Mouse (Mus musculus): ENCODE measurements around the gene Helb. TPM values are rescaled to one million over a fixed set of nuclear protein-coding genes. Genes with fewer than 3 reads are reported as not detected.

Gene Helb
- polyA plus RNA-seq, 1 experiment from 2014 or later = 6.6 TPM

- no peaks in the 10 kb centered on the region for H3K36me3 ChIP-seq (ENCODE audit: control insufficient read depth, insufficient read depth, low read length)
- DNase-seq (ENCODE audit: low spot score) = no peak
- no peaks in the 10 kb centered on the region for H3K9me3 ChIP-seq (ENCODE audit: control insufficient read depth, low read length)
- no peak overlapping the region for H3K27ac ChIP-seq (replicated peaks; ENCODE audit: low read depth, low read length)
- no peaks in the 10 kb centered on the region for H3K4me1 ChIP-seq (ENCODE audit: control insufficient read depth, insufficient read depth, low read length)
- ATAC-seq (ENCODE audit: low read depth) = no peak
- H3K9ac ChIP-seq (ENCODE audit: low read depth, low read length) = no peak overlapping the region
- no peak overlapping the region for H3K4me3 ChIP-seq (ENCODE audit: low read depth, low read length)
- H3K27me3 ChIP-seq (replicated peaks; ENCODE audit: control insufficient read depth, insufficient read depth, low read length) = no peaks in the 10 kb centered on the region
- WGBS = 24% methylated on average over 5 of the region's 5 CpGs
- no peak overlapping the region for H3K4me2 ChIP-seq (ENCODE audit: low read depth, low read length)
Measured at GRCm38 (mm10) chr10:120064424-120064823, 48.4 kb downstream of the Helb start.

- Histone ChIP-seq H3K27ac (replicated peaks; ENCODE audit: low read depth, low read length) (no peak overlapping the region), H3K4me2 (ENCODE audit: low read depth, low read length) (no peak overlapping the region), H3K4me1 (ENCODE audit: control insufficient read depth, insufficient read depth, low read length) (no peaks in the 10 kb centered on the region), H3K36me3 (ENCODE audit: control insufficient read depth, insufficient read depth, low read length) (no peaks in the 10 kb centered on the region), H3K4me3 (ENCODE audit: low read depth, low read length) (no peak overlapping the region), H3K9ac (ENCODE audit: low read depth, low read length) (no peak overlapping the region), H3K27me3 (replicated peaks; ENCODE audit: control insufficient read depth, insufficient read depth, low read length) (no peaks in the 10 kb centered on the region), H3K9me3 (ENCODE audit: control insufficient read depth, low read length) (no peaks in the 10 kb centered on the region)
- DNase-seq (ENCODE audit: low spot score) (no peak), ATAC-seq (ENCODE audit: low read depth) (no peak)
- 75% methylated on average over 24 of the region's 24 CpGs for WGBS
Measured at GRCm38 (mm10) chr10:120061238-120062130, 51.3 kb downstream of the Helb start.

GRCm38 (mm10) chr10:120060579-120061237, 52.1 kb downstream of the Helb start:
- Histone ChIP-seq H3K4me3 (ENCODE audit: low read depth, low read length) (no peak overlapping the region), H3K9ac (ENCODE audit: low read depth, low read length) (no peak overlapping the region), H3K9me3 (ENCODE audit: control insufficient read depth, low read length) (no peaks in the 10 kb centered on the region), H3K4me1 (ENCODE audit: control insufficient read depth, insufficient read depth, low read length) (no peaks in the 10 kb centered on the region), H3K36me3 (ENCODE audit: control insufficient read depth, insufficient read depth, low read length) (no peaks in the 10 kb centered on the region), H3K27ac (replicated peaks; ENCODE audit: low read depth, low read length) (no peak overlapping the region), H3K27me3 (replicated peaks; ENCODE audit: control insufficient read depth, insufficient read depth, low read length) (no peaks in the 10 kb centered on the region), H3K4me2 (ENCODE audit: low read depth, low read length) (no peak overlapping the region)
- WGBS = 81% methylated on average over 10 of the region's 10 CpGs
- ATAC-seq (ENCODE audit: low read depth) = no peak
- no peak for DNase-seq (ENCODE audit: low spot score)

- Histone ChIP-seq H3K36me3 (ENCODE audit: control insufficient read depth, insufficient read depth, low read length) (no peaks in the 10 kb centered on the region), H3K4me3 (ENCODE audit: low read depth, low read length) (no peak overlapping the region), H3K4me1 (ENCODE audit: control insufficient read depth, insufficient read depth, low read length) (no peaks in the 10 kb centered on the region), H3K27ac (replicated peaks; ENCODE audit: low read depth, low read length) (no peak overlapping the region), H3K4me2 (ENCODE audit: low read depth, low read length) (no peak overlapping the region), H3K9me3 (ENCODE audit: control insufficient read depth, low read length) (no peaks in the 10 kb centered on the region), H3K9ac (ENCODE audit: low read depth, low read length) (no peak overlapping the region), H3K27me3 (replicated peaks; ENCODE audit: control insufficient read depth, insufficient read depth, low read length) (no peaks in the 10 kb centered on the region)
- no peak for ATAC-seq (ENCODE audit: low read depth)
- 87% methylated on average over 2 of the region's 2 CpGs for WGBS
- no peak for DNase-seq (ENCODE audit: low spot score)
Measured at GRCm38 (mm10) chr10:120044714-120045234, 68.0 kb downstream of the Helb start.

- H3K27me3 ChIP-seq (replicated peaks; ENCODE audit: control insufficient read depth, insufficient read depth, low read length) = no peaks in the 10 kb centered on the region
- 84% methylated on average over 6 of the region's 6 CpGs for WGBS
- H3K36me3 ChIP-seq (ENCODE audit: control insufficient read depth, insufficient read depth, low read length) = no peaks in the 10 kb centered on the region
- H3K9ac ChIP-seq (ENCODE audit: low read depth, low read length) = no peak overlapping the region
- no peaks in the 10 kb centered on the region for H3K9me3 ChIP-seq (ENCODE audit: control insufficient read depth, low read length)
- no peak for ATAC-seq (ENCODE audit: low read depth)
- no peak overlapping the region for H3K4me3 ChIP-seq (ENCODE audit: low read depth, low read length)
- H3K4me2 ChIP-seq (ENCODE audit: low read depth, low read length) = no peak overlapping the region
- H3K27ac ChIP-seq (replicated peaks; ENCODE audit: low read depth, low read length) = no peak overlapping the region
- no peaks in the 10 kb centered on the region for H3K4me1 ChIP-seq (ENCODE audit: control insufficient read depth, insufficient read depth, low read length)
- no peak for DNase-seq (ENCODE audit: low spot score)
Measured at GRCm38 (mm10) chr10:120044237-120044636, 68.5 kb downstream of the Helb start.

GRCm38 (mm10) chr10:120038194-120038593, 74.6 kb downstream of the Helb start:
- no peak overlapping the region for H3K27ac ChIP-seq (replicated peaks; ENCODE audit: low read depth, low read length)
- no peaks in the 10 kb centered on the region for H3K9me3 ChIP-seq (ENCODE audit: control insufficient read depth, low read length)
- H3K4me2 ChIP-seq (ENCODE audit: low read depth, low read length) = no peak overlapping the region
- H3K4me3 ChIP-seq (ENCODE audit: low read depth, low read length) = no peak overlapping the region
- DNase-seq (ENCODE audit: low spot score) (no peak), ATAC-seq (ENCODE audit: low read depth) (no peak)
- no peaks in the 10 kb centered on the region for H3K27me3 ChIP-seq (replicated peaks; ENCODE audit: control insufficient read depth, insufficient read depth, low read length)
- no peaks in the 10 kb centered on the region for H3K4me1 ChIP-seq (ENCODE audit: control insufficient read depth, insufficient read depth, low read length)
- 90% methylated on average over 5 of the region's 5 CpGs for WGBS
- H3K9ac ChIP-seq (ENCODE audit: low read depth, low read length) = no peak overlapping the region
- H3K36me3 ChIP-seq (ENCODE audit: control insufficient read depth, insufficient read depth, low read length) = no peaks in the 10 kb centered on the region

GRCm38 (mm10) chr10:120035824-120036223, 77.0 kb downstream of the Helb start:
- Histone ChIP-seq H3K9ac (ENCODE audit: low read depth, low read length) (no peak overlapping the region), H3K27ac (replicated peaks; ENCODE audit: low read depth, low read length) (no peak overlapping the region), H3K36me3 (ENCODE audit: control insufficient read depth, insufficient read depth, low read length) (no peaks in the 10 kb centered on the region), H3K9me3 (ENCODE audit: control insufficient read depth, low read length) (no peaks in the 10 kb centered on the region), H3K4me3 (ENCODE audit: low read depth, low read length) (no peak overlapping the region), H3K4me2 (ENCODE audit: low read depth, low read length) (no peak overlapping the region), H3K27me3 (replicated peaks; ENCODE audit: control insufficient read depth, insufficient read depth, low read length) (no peaks in the 10 kb centered on the region), H3K4me1 (ENCODE audit: control insufficient read depth, insufficient read depth, low read length) (no peaks in the 10 kb centered on the region)
- 77% methylated on average over 6 of the region's 6 CpGs for WGBS
- DNase-seq (ENCODE audit: low spot score) (no peak), ATAC-seq (ENCODE audit: low read depth) (no peak)

- no peak for ATAC-seq (ENCODE audit: low read depth)
- 59% methylated on average over 15 of the region's 15 CpGs for WGBS
- no peak overlapping the region for H3K4me2 ChIP-seq (ENCODE audit: low read depth, low read length)
Measured at GRCm38 (mm10) chr10:120035211-120035733, 77.5 kb downstream of the Helb start.

More at GRCm38 (mm10) chr10:120035211-120035733, 77.5 kb downstream of the Helb start:
- H3K27ac ChIP-seq (replicated peaks; ENCODE audit: low read depth, low read length) = no peak overlapping the region
- no peaks in the 10 kb centered on the region for H3K27me3 ChIP-seq (replicated peaks; ENCODE audit: control insufficient read depth, insufficient read depth, low read length)
- H3K36me3 ChIP-seq (ENCODE audit: control insufficient read depth, insufficient read depth, low read length) = no peaks in the 10 kb centered on the region
- H3K9me3 ChIP-seq (ENCODE audit: control insufficient read depth, low read length) = no peaks in the 10 kb centered on the region
- H3K4me1 ChIP-seq (ENCODE audit: control insufficient read depth, insufficient read depth, low read length) = no peaks in the 10 kb centered on the region
- no peak overlapping the region for H3K4me3 ChIP-seq (ENCODE audit: low read depth, low read length)
- DNase-seq (ENCODE audit: low spot score) = no peak
- no peak overlapping the region for H3K9ac ChIP-seq (ENCODE audit: low read depth, low read length)
